Mouse (Mus musculus): Measurements from ENCODE around the gene 4930432M17Rik. TPM values are rescaled to one million over a fixed set of nuclear protein-coding genes. Genes with fewer than 3 reads are reported as not detected.

Gene 4930432M17Rik
- total RNA-seq, 2 experiments from 2014 or later = not detected

- no peak for ATAC-seq (replicated peaks; ENCODE audit: low FRiP score, poor library complexity, severe bottlenecking)
Measured at GRCm38 (mm10) chr3:121700364-121700952, 29.9 kb downstream of the 4930432M17Rik start.

GRCm38 (mm10) chr3:121703155-121703879 lies 32.8 kb downstream of the 4930432M17Rik start:
- no peak for ATAC-seq (replicated peaks; ENCODE audit: low FRiP score, poor library complexity, severe bottlenecking)

- ATAC-seq (replicated peaks; ENCODE audit: low FRiP score, poor library complexity, severe bottlenecking) = no peak
Measured at GRCm38 (mm10) chr3:121703880-121704243, 33.3 kb downstream of the 4930432M17Rik start.

- ATAC-seq (replicated peaks; ENCODE audit: low FRiP score, poor library complexity, severe bottlenecking) = no peak
Measured at GRCm38 (mm10) chr3:121706087-121706486, 35.5 kb downstream of the 4930432M17Rik start.

GRCm38 (mm10) chr3:121707106-121707505 lies 36.5 kb downstream of the 4930432M17Rik start:
- no peak for ATAC-seq (replicated peaks; ENCODE audit: low FRiP score, poor library complexity, severe bottlenecking)

GRCm38 (mm10) chr3:121710894-121711531 lies 40.5 kb downstream of the 4930432M17Rik start:
- no peak for ATAC-seq (replicated peaks; ENCODE audit: low FRiP score, poor library complexity, severe bottlenecking)

- ATAC-seq (replicated peaks; ENCODE audit: low FRiP score, poor library complexity, severe bottlenecking) = no peak
Measured at GRCm38 (mm10) chr3:121712222-121712621, 41.7 kb downstream of the 4930432M17Rik start.

- ATAC-seq (replicated peaks; ENCODE audit: low FRiP score, poor library complexity, severe bottlenecking) = no peak
Measured at GRCm38 (mm10) chr3:121713151-121713701, 42.7 kb downstream of the 4930432M17Rik start.

- ATAC-seq (replicated peaks; ENCODE audit: low FRiP score, poor library complexity, severe bottlenecking) = no peak
Measured at GRCm38 (mm10) chr3:121713816-121714215, 43.3 kb downstream of the 4930432M17Rik start.

- no peak for ATAC-seq (replicated peaks; ENCODE audit: low FRiP score, poor library complexity, severe bottlenecking)
Measured at GRCm38 (mm10) chr3:121714461-121714860, 43.9 kb downstream of the 4930432M17Rik start.

- ATAC-seq (replicated peaks; ENCODE audit: low FRiP score, poor library complexity, severe bottlenecking) = no peak
Measured at GRCm38 (mm10) chr3:121715336-121715735, 44.8 kb downstream of the 4930432M17Rik start.

- no peak for ATAC-seq (replicated peaks; ENCODE audit: low FRiP score, poor library complexity, severe bottlenecking)
Measured at GRCm38 (mm10) chr3:121715741-121716459, 45.3 kb downstream of the 4930432M17Rik start.

GRCm38 (mm10) chr3:121716480-121716879 lies 45.9 kb downstream of the 4930432M17Rik start:
- no peak for ATAC-seq (replicated peaks; ENCODE audit: low FRiP score, poor library complexity, severe bottlenecking)

- no peak for ATAC-seq (replicated peaks; ENCODE audit: low FRiP score, poor library complexity, severe bottlenecking)
Measured at GRCm38 (mm10) chr3:121718679-121719078, 48.1 kb downstream of the 4930432M17Rik start.

GRCm38 (mm10) chr3:121719701-121720100 lies 49.1 kb downstream of the 4930432M17Rik start:
- no peak for ATAC-seq (replicated peaks; ENCODE audit: low FRiP score, poor library complexity, severe bottlenecking)

- no peak for ATAC-seq (replicated peaks; ENCODE audit: low FRiP score, poor library complexity, severe bottlenecking)
Measured at GRCm38 (mm10) chr3:121720801-121721690, 50.5 kb downstream of the 4930432M17Rik start.

GRCm38 (mm10) chr3:121721691-121722070 lies 51.1 kb downstream of the 4930432M17Rik start:
- no peak for ATAC-seq (replicated peaks; ENCODE audit: low FRiP score, poor library complexity, severe bottlenecking)

GRCm38 (mm10) chr3:121722971-121723844 lies 52.6 kb downstream of the 4930432M17Rik start, which contains the start of gene F3:
Gene F3, plus strand, starts transcription at chr3:121723537.
- no peak for ATAC-seq (replicated peaks; ENCODE audit: low FRiP score, poor library complexity, severe bottlenecking)

All from erythroid progenitor cell, adult 5-6 weeks (primary cell).